Mouse (Mus musculus) megakaryocyte, embryonic 14.5 days (primary cell): ENCODE results near the gene Poln. TPM values are rescaled to one million over a fixed set of nuclear protein-coding genes. Genes with fewer than 3 reads are reported as not detected.

Source experiments
- H3K27me3 ChIP-seq: replicated peaks from 2 replicates; pipeline ENCODE3; 2012; ENCODE audit warnings: inconsistent platforms
- H3K36me3 ChIP-seq: replicated peaks from 2 replicates; pipeline ENCODE3; 2012; ENCODE audit warnings: low read length, inconsistent platforms, mixed read lengths
- H3K4me1 ChIP-seq: 2 replicates; pipeline ENCODE4 v1.6.1; 2012; ENCODE audit warnings: inconsistent platforms
- H3K4me3 ChIP-seq: replicated peaks from 2 replicates; pipeline ENCODE3; 2012; ENCODE audit warnings: moderate library complexity, mild to moderate bottlenecking, inconsistent platforms
- H3K9me3 ChIP-seq: 2 replicates; pipeline ENCODE4 v1.6.1; 2012; ENCODE audit warnings: inconsistent platforms
- FLI1 ChIP-seq: IDR thresholded peaks from 2 replicates; pipeline ENCODE4 v1.6.1; 2012; ENCODE audit warnings: low read length, inconsistent platforms, mixed read lengths
- GATA1 ChIP-seq: IDR thresholded peaks from 3 replicates; pipeline ENCODE4 v1.6.1; 2012; ENCODE audit warnings: mixed read lengths, low read length, inconsistent platforms, borderline replicate concordance
- polyA plus RNA-seq: library from polyadenylated mRNA; stranded (reverse); fragments of >175 nt; gene quantifications from 2 replicates; pipeline ENCODE4 v1.2.3, GENCODE M21; 2012; ENCODE audit warnings: low replicate concordance; ENCODE audit not compliant: insufficient read depth

Poln gene
- polyA plus RNA-seq, 1 experiment: 0.21 TPM

- no peak overlapping the region for H3K4me3 ChIP-seq
- no peaks in the 10 kb centered on the region for H3K36me3 ChIP-seq
- H3K4me1 ChIP-seq: no peaks in the 10 kb centered on the region; the same call in 1 of the 2 replicates
- H3K9me3 ChIP-seq: 0 out of 2 replicates have a peak, but pooled peaks cover 6% of the 10 kb centered on the region
- peaks cover 12% of the 10 kb centered on the region for H3K27me3 ChIP-seq
- TF ChIP-seq FLI1: no peak
- no peak for TF ChIP-seq GATA1
Observed at GRCm38 (mm10) chr5:34124131-34124530, 45.1 kb downstream of the Poln start.

GRCm38 (mm10) chr5:34119121-34119856, 50.0 kb downstream of the Poln start:
- Histone ChIP-seq H3K36me3 (no peaks in the 10 kb centered on the region), H3K9me3 (no peaks in the 10 kb centered on the region), H3K27me3 (peaks cover 17% of the 10 kb centered on the region), H3K4me3 (no peak overlapping the region), H3K4me1 (no peaks in the 10 kb centered on the region; the same call in 1 of the 2 replicates)
- TF ChIP-seq FLI1 (no peak), GATA1 (no peak)

GRCm38 (mm10) chr5:34105681-34106080, 63.6 kb downstream of the Poln start:
- peaks cover 8% of the 10 kb centered on the region for H3K4me1 ChIP-seq
- TF ChIP-seq FLI1 (no peak), GATA1 (no peak)
- no peaks in the 10 kb centered on the region for H3K9me3 ChIP-seq
- H3K36me3 ChIP-seq: no peaks in the 10 kb centered on the region
- peak overlapping the region; percentile 38 for H3K4me3 ChIP-seq
- H3K27me3 ChIP-seq: peaks cover 8% of the 10 kb centered on the region

GRCm38 (mm10) chr5:34097333-34097732, 71.9 kb downstream of the Poln start:
- no peaks in the 10 kb centered on the region for H3K9me3 ChIP-seq
- H3K36me3 ChIP-seq: no peaks in the 10 kb centered on the region
- H3K4me1 ChIP-seq: peaks cover 14% of the 10 kb centered on the region
- peaks cover 7% of the 10 kb centered on the region for H3K27me3 ChIP-seq
- no peak for TF ChIP-seq GATA1
- no peak for TF ChIP-seq FLI1
- H3K4me3 ChIP-seq: no peak overlapping the region

- Histone ChIP-seq H3K36me3 (no peaks in the 10 kb centered on the region), H3K4me3 (no peak overlapping the region), H3K4me1 (no peaks in the 10 kb centered on the region), H3K27me3 (peaks cover 9% of the 10 kb centered on the region), H3K9me3 (peaks cover 6% of the 10 kb centered on the region; the same call in 1 of the 2 replicates)
- TF ChIP-seq GATA1 (no peak), FLI1 (no peak)
Observed at GRCm38 (mm10) chr5:34093021-34093420, 76.2 kb downstream of the Poln start.

GRCm38 (mm10) chr5:34032520-34032919, 136.7 kb downstream of the Poln start:
- TF ChIP-seq FLI1 (no peak), GATA1 (no peak)
- H3K4me1 ChIP-seq: peaks cover 17% of the 10 kb centered on the region

GRCm38 (mm10) chr5:34031022-34031421, 138.2 kb downstream of the Poln start:
- TF ChIP-seq GATA1 (no peak), FLI1 (no peak)
- Histone ChIP-seq H3K9me3 (no peaks in the 10 kb centered on the region), H3K36me3 (no peaks in the 10 kb centered on the region), H3K27me3 (peaks cover 16% of the 10 kb centered on the region), H3K4me1 (peaks cover 17% of the 10 kb centered on the region), H3K4me3 (no peak overlapping the region)

More at GRCm38 (mm10) chr5:34032520-34032919, 136.7 kb downstream of the Poln start:
- Histone ChIP-seq H3K27me3 (peaks cover 16% of the 10 kb centered on the region), H3K36me3 (no peaks in the 10 kb centered on the region), H3K4me3 (no peak overlapping the region), H3K9me3 (no peaks in the 10 kb centered on the region)

- H3K4me3 ChIP-seq: no peak overlapping the region
- H3K9me3 ChIP-seq: no peaks in the 10 kb centered on the region
- H3K27me3 ChIP-seq: peaks cover 16% of the 10 kb centered on the region
- TF ChIP-seq GATA1: no peak
- no peak for TF ChIP-seq FLI1
- H3K36me3 ChIP-seq: no peaks in the 10 kb centered on the region
- H3K4me1 ChIP-seq: peaks cover 17% of the 10 kb centered on the region
Observed at GRCm38 (mm10) chr5:34030101-34030500, 139.1 kb downstream of the Poln start.

- TF ChIP-seq FLI1: no peak
- TF ChIP-seq GATA1: no peak
- Histone ChIP-seq H3K4me1 (no peaks in the 10 kb centered on the region), H3K9me3 (no peaks in the 10 kb centered on the region), H3K36me3 (no peaks in the 10 kb centered on the region), H3K4me3 (no peak overlapping the region), H3K27me3 (peaks cover 35% of the 10 kb centered on the region)
Observed at GRCm38 (mm10) chr5:34018968-34019367, 150.3 kb downstream of the Poln start.

GRCm38 (mm10) chr5:34014652-34015051, 154.6 kb downstream of the Poln start:
- TF ChIP-seq FLI1: no peak
- TF ChIP-seq GATA1: no peak
- Histone ChIP-seq H3K4me3 (no peak overlapping the region), H3K27me3 (peaks cover 59% of the 10 kb centered on the region), H3K36me3 (no peaks in the 10 kb centered on the region), H3K4me1 (no peaks in the 10 kb centered on the region), H3K9me3 (no peaks in the 10 kb centered on the region)

GRCm38 (mm10) chr5:34007392-34007941, 161.8 kb downstream of the Poln start:
- no peaks in the 10 kb centered on the region for H3K9me3 ChIP-seq
- no peak overlapping the region for H3K4me3 ChIP-seq
- H3K4me1 ChIP-seq: no peaks in the 10 kb centered on the region
- H3K36me3 ChIP-seq: no peaks in the 10 kb centered on the region
- H3K27me3 ChIP-seq: peaks cover 96% of the 10 kb centered on the region
- no peak for TF ChIP-seq GATA1
- no peak for TF ChIP-seq FLI1
